Mouse (Mus musculus) kidney, embryonic 16.5 days (tissue): ENCODE measurements around the gene Isg20l2. TPM values are rescaled to one million over a fixed set of nuclear protein-coding genes. Genes with fewer than 3 reads are reported as not detected.
"Not testable (repeated sequence)": the region's sequence is repeated elsewhere in the genome, so short reads cannot be mapped to it uniquely, and the experiment has no call there.

ENCODE experiments used
- ATAC-seq: fragments of 200-750 bp; cut with Nextera tagmentation; 2 replicates; pipeline ENCODE4 v1.8.0; 2017; ENCODE audit warnings: moderate TSS enrichment; ENCODE audit not compliant: low FRiP score, low TSS enrichment
- H3K27ac ChIP-seq: fragments of 300-500 bp; sonication (generic); 2 replicates; pipeline ENCODE4 v1.5.1; 2014; ENCODE audit warnings: low read length
- H3K27me3 ChIP-seq: fragments of 300-500 bp; sonication (generic); 2 replicates; pipeline ENCODE4 v1.6.1; 2014; ENCODE audit warnings: low read length, control low read depth, mixed read lengths; ENCODE audit not compliant: insufficient read depth
- H3K36me3 ChIP-seq: fragments of 300-500 bp; sonication (generic); 2 replicates; pipeline ENCODE4 v1.6.1; 2014; ENCODE audit warnings: low read length, control low read depth, mixed read lengths; ENCODE audit not compliant: insufficient read depth
- H3K4me1 ChIP-seq: fragments of 300-500 bp; sonication (generic); 2 replicates; pipeline ENCODE4 v1.6.1; 2014; ENCODE audit warnings: low read length, control low read depth, mixed read lengths; ENCODE audit not compliant: insufficient read depth
- H3K4me2 ChIP-seq: fragments of 300-500 bp; sonication (generic); replicated peaks from 2 replicates; pipeline ENCODE4 v1.6.1; 2014; ENCODE audit warnings: low read depth, low read length
- H3K4me3 ChIP-seq: fragments of 300-500 bp; sonication (generic); 2 replicates; pipeline ENCODE4 v1.5.1; 2014; ENCODE audit warnings: mild to moderate bottlenecking, low read length
- H3K9ac ChIP-seq: fragments of 300-500 bp; sonication (generic); replicated peaks from 2 replicates; pipeline ENCODE4 v1.6.1; 2014; ENCODE audit warnings: low read length
- H3K9me3 ChIP-seq: fragments of 300-500 bp; sonication (generic); 2 replicates; pipeline ENCODE4 v1.6.1; 2016; ENCODE audit warnings: low read length, control low read depth
- WGBS: fragments of 180-500 bp; shearing (Covaris S2); extraction: QIAGEN DNeasy Blood & Tissue Kit; methylation state at CpG from one replicate; pipeline ENCODE4 v1.1.7; 2014; 5-methylcytosine and 5-hydroxymethylcytosine counted together
- polyA plus RNA-seq: library from polyadenylated mRNA; unstranded; fragments of >200 nt; fragmentation: Nextera tagmentation; extraction: Ambion mirVana; gene quantifications from 2 replicates; pipeline ENCODE4 v1.2.1, GENCODE M21; 2015

Gene Isg20l2
- polyA plus RNA-seq, 1 experiment from 2014 or later, result 60.2 TPM

- no peaks in the 10 kb centered on the region for H3K36me3 ChIP-seq
- ATAC-seq, result no peak
- 57% methylated on average over 3 of the region's 3 CpGs for WGBS
- H3K4me1 ChIP-seq, result no peaks in the 10 kb centered on the region
- no peak overlapping the region for H3K4me2 ChIP-seq
- H3K9me3 ChIP-seq, result no peaks in the 10 kb centered on the region
- no peak overlapping the region for H3K4me3 ChIP-seq
- H3K27ac ChIP-seq, result no peak overlapping the region
- H3K27me3 ChIP-seq, result no peaks in the 10 kb centered on the region
- H3K9ac ChIP-seq, result no peak overlapping the region
Measured at GRCm38 (mm10) chr3:87899266-87899665, 30.8 kb upstream of the Isg20l2 start.

- H3K4me3 ChIP-seq, result no peak overlapping the region
- no peaks in the 10 kb centered on the region for H3K4me1 ChIP-seq
- H3K9me3 ChIP-seq, result no peaks in the 10 kb centered on the region
- no peak overlapping the region for H3K27ac ChIP-seq
- ATAC-seq, result no peak
- no peak overlapping the region for H3K9ac ChIP-seq
- no peak overlapping the region for H3K4me2 ChIP-seq
- WGBS, result 81% methylated on average over 3 of the region's 3 CpGs
- no peaks in the 10 kb centered on the region for H3K27me3 ChIP-seq
- H3K36me3 ChIP-seq, result no peaks in the 10 kb centered on the region
Measured at GRCm38 (mm10) chr3:87899776-87900175, 30.3 kb upstream of the Isg20l2 start.

GRCm38 (mm10) chr3:87901036-87901624 is 29.0 kb upstream of the Isg20l2 start:
- Histone ChIP-seq H3K9ac (no peak overlapping the region), H3K36me3 (no peaks in the 10 kb centered on the region), H3K27me3 (no peaks in the 10 kb centered on the region), H3K4me3 (no peak overlapping the region), H3K27ac (no peak overlapping the region), H3K4me1 (no peaks in the 10 kb centered on the region), H3K9me3 (no peaks in the 10 kb centered on the region), H3K4me2 (no peak overlapping the region)
- WGBS, result 34% methylated on average over 1 of the region's 1 CpGs
- ATAC-seq, result no peak

GRCm38 (mm10) chr3:87901959-87902358 is 28.2 kb upstream of the Isg20l2 start:
- H3K4me1 ChIP-seq, H3K27ac ChIP-seq, H3K36me3 ChIP-seq, H3K4me2 ChIP-seq, H3K9me3 ChIP-seq, ATAC-seq, H3K27me3 ChIP-seq, H3K4me3 ChIP-seq, H3K9ac ChIP-seq: not testable (repeated sequence)
- WGBS, result 85% methylated on average over 5 of the region's 6 CpGs

- ATAC-seq, result no peak
- Histone ChIP-seq H3K36me3 (no peaks in the 10 kb centered on the region), H3K4me2 (no peak overlapping the region), H3K9me3 (no peaks in the 10 kb centered on the region), H3K27me3 (no peaks in the 10 kb centered on the region), H3K4me3 (no peak overlapping the region), H3K27ac (no peak overlapping the region), H3K9ac (no peak overlapping the region), H3K4me1 (peaks cover 14% of the 10 kb centered on the region)
- WGBS, result 28% methylated on average over 5 of the region's 5 CpGs
Measured at GRCm38 (mm10) chr3:87903821-87904220, 26.3 kb upstream of the Isg20l2 start.

- peak within 1 kb of the TSS; percentile 95 for H3K4me2 ChIP-seq
- H3K27ac ChIP-seq, result peak within 1 kb of the TSS; percentile 97
- under 1% methylated on average over 45 of the region's 57 CpGs for WGBS
- no peaks in the 10 kb centered on the region for H3K27me3 ChIP-seq
- peaks cover 33% of the 10 kb centered on the region for H3K4me1 ChIP-seq
- H3K36me3 ChIP-seq, result no peaks in the 10 kb centered on the region
- no peaks in the 10 kb centered on the region for H3K9me3 ChIP-seq
- peak; percentile 96 for ATAC-seq
- peak within 1 kb of the TSS; percentile 99 for H3K9ac ChIP-seq
- peak within 1 kb of the TSS; percentile 97 for H3K4me3 ChIP-seq
Measured at GRCm38 (mm10) chr3:87905880-87906485, 24.1 kb upstream of the Isg20l2 start, which contains the start of gene Hdgf. TSS of gene Hdgf (plus strand) at chr3:87906321.

GRCm38 (mm10) chr3:87906601-87906980 is 23.5 kb upstream of the Isg20l2 start:
- Histone ChIP-seq H3K4me2 (peak overlapping the region; percentile 95), H3K4me1 (peaks cover 38% of the 10 kb centered on the region), H3K4me3 (peak overlapping the region; percentile 97), H3K9ac (peak overlapping the region; percentile 99), H3K36me3 (no peaks in the 10 kb centered on the region), H3K9me3 (no peaks in the 10 kb centered on the region), H3K27ac (peak overlapping the region; percentile 97), H3K27me3 (no peaks in the 10 kb centered on the region)
- 0% methylated on average over 38 of the region's 47 CpGs for WGBS
- peak; percentile 14; the same call in 1 of the 2 replicates for ATAC-seq

- Histone ChIP-seq H3K4me1 (peaks cover 41% of the 10 kb centered on the region), H3K36me3 (no peaks in the 10 kb centered on the region), H3K27ac (peak overlapping the region; percentile 97), H3K4me3 (peak overlapping the region; percentile 97), H3K9me3 (no peaks in the 10 kb centered on the region), H3K9ac (peak overlapping the region; percentile 99), H3K4me2 (peak overlapping the region; percentile 95), H3K27me3 (no peaks in the 10 kb centered on the region)
- WGBS, result 0% methylated on average over 23 of the region's 27 CpGs
- no peak for ATAC-seq
Measured at GRCm38 (mm10) chr3:87906981-87907857, 22.9 kb upstream of the Isg20l2 start.

- peak overlapping the region; percentile 97 for H3K27ac ChIP-seq
- ATAC-seq, result no peak
- H3K4me2 ChIP-seq, result peak overlapping the region; percentile 95
- H3K4me1 ChIP-seq, result peaks cover 41% of the 10 kb centered on the region
- 0 out of 2 replicates have a peak, but pooled peaks cover under 1% of the 10 kb centered on the region for H3K36me3 ChIP-seq
- no peaks in the 10 kb centered on the region for H3K9me3 ChIP-seq
- peak overlapping the region; percentile 99 for H3K9ac ChIP-seq
- no peaks in the 10 kb centered on the region for H3K27me3 ChIP-seq
- H3K4me3 ChIP-seq, result peak overlapping the region; percentile 97
- 0% methylated on average over 1 of the region's 1 CpGs for WGBS
Measured at GRCm38 (mm10) chr3:87907906-87908305, 22.2 kb upstream of the Isg20l2 start.
